In genomic region chr13:98768329-98768728, GRCm38 (mm10) we compare ENCODE assay signal across 8 mouse cellular contexts. TPM values are rescaled to one million over a fixed set of nuclear protein-coding genes. Genes with fewer than 3 reads are reported as not detected.
DNase-seq lines count a peak whose midpoint lies in the region; ATAC-seq and TF ChIP-seq lines count a peak whose summit lies in the region.
"Had no signal": no experiment of that assay in that cellular context is flagged by ENCODE, and none has a peak within 500 bp of the region (broad histone marks: within the 10 kb centered on the region; RNA-seq: fewer than 3 reads in every experiment).

No protein-coding gene starts in this region.

- peak; percentile 5 for DNase-seq in G1E (ENCODE audit: low spot score)
- DNase-seq in adrenal gland, adult 2 months: peak; percentile 79
- DNase-seq in embryonic facial prominence, embryonic 14.5 days (ENCODE audit: low spot score): peak; percentile 88
- peak; percentile 82 for DNase-seq in kidney, postnatal 14 days
- no peak for DNase-seq in thymus, postnatal 25 days
- DNase-seq: liver, embryonic 13.5 days had no signal

- H3K9ac ChIP-seq in embryonic facial prominence, embryonic 14.5 days (ENCODE audit: low read depth, low read length): no peak overlapping the region
- no peak overlapping the region for H3K9ac ChIP-seq in heart, embryonic 13.5 days
- H3K9ac ChIP-seq: liver, embryonic 13.5 days had no signal

- no peak for TF ChIP-seq CTCF in G1E (IDR thresholded peaks at IDR 0.05; ENCODE audit: low read depth, low read length)

- no peaks in the 10 kb centered on the region for H3K27me3 ChIP-seq in G1E (ENCODE audit: insufficient read depth, low read length)
- H3K27me3 ChIP-seq in embryonic facial prominence, embryonic 14.5 days (replicated peaks; ENCODE audit: control insufficient read depth, insufficient read depth, low read length): no peaks in the 10 kb centered on the region
- no peaks in the 10 kb centered on the region for H3K27me3 ChIP-seq in heart, embryonic 13.5 days (replicated peaks)
- H3K27me3 ChIP-seq: liver, embryonic 13.5 days had no signal

- WGBS in embryonic facial prominence, embryonic 14.5 days: 36% methylated on average over 4 of the region's 4 CpGs
- WGBS in heart, embryonic 13.5 days: 33% methylated on average over 4 of the region's 4 CpGs

- no peaks in the 10 kb centered on the region for H3K4me1 ChIP-seq in G1E (ENCODE audit: insufficient read depth, low read depth, low read length)
- H3K4me1 ChIP-seq in embryonic facial prominence, embryonic 14.5 days (ENCODE audit: control insufficient read depth, insufficient read depth, low read length): no peaks in the 10 kb centered on the region
- peaks cover 6% of the 10 kb centered on the region for H3K4me1 ChIP-seq in heart, embryonic 13.5 days

- peaks cover 19% of the 10 kb centered on the region for H3K36me3 ChIP-seq in G1E (replicated peaks)
- peaks cover 5% of the 10 kb centered on the region; the same call in 1 of the 2 replicates for H3K36me3 ChIP-seq in embryonic facial prominence, embryonic 14.5 days (ENCODE audit: control insufficient read depth, insufficient read depth, low read length)
- peaks cover 18% of the 10 kb centered on the region for H3K36me3 ChIP-seq in heart, embryonic 13.5 days

- H3K4me3 ChIP-seq in G1E (ENCODE audit: low read depth, low read length): no peak overlapping the region
- no peak overlapping the region for H3K4me3 ChIP-seq in embryonic facial prominence, embryonic 14.5 days (ENCODE audit: low read depth, low read length)
- H3K4me3 ChIP-seq in heart, embryonic 13.5 days: no peak overlapping the region
- H3K4me3 ChIP-seq: liver, embryonic 13.5 days had no signal

- no peak for ATAC-seq in G1E (ENCODE audit: extremely low read depth, insufficient number of reproducible peaks, low FRiP score, poor library complexity, severe bottlenecking)
- peak; percentile 84; the same call in 1 of the 2 replicates for ATAC-seq in embryonic facial prominence, embryonic 14.5 days (ENCODE audit: low read depth)
- no peak for ATAC-seq in heart, embryonic 13.5 days (ENCODE audit: extremely low read depth, insufficient number of reproducible peaks, low FRiP score, low TSS enrichment)
- ATAC-seq in megakaryocyte-erythroid progenitor cell, adult 5-6 weeks (replicated peaks; ENCODE audit: low FRiP score, low TSS enrichment, poor library complexity, severe bottlenecking): peak; percentile 83

- H3K4me2 ChIP-seq in embryonic facial prominence, embryonic 14.5 days (ENCODE audit: low read depth, low read length): no peak overlapping the region
- H3K4me2 ChIP-seq in heart, embryonic 13.5 days: no peak overlapping the region
- H3K4me2 ChIP-seq: liver, embryonic 13.5 days had no signal

- no peak overlapping the region for H3K27ac ChIP-seq in embryonic facial prominence, embryonic 14.5 days (replicated peaks; ENCODE audit: low read depth, low read length)
- H3K27ac ChIP-seq in heart, embryonic 13.5 days (replicated peaks): peak overlapping the region; percentile 53; the same call in 1 of the 2 replicates
- H3K27ac ChIP-seq: liver, embryonic 13.5 days had no signal

- no peaks in the 10 kb centered on the region for H3K9me3 ChIP-seq in G1E (replicated peaks)
- H3K9me3 ChIP-seq in embryonic facial prominence, embryonic 14.5 days (ENCODE audit: control insufficient read depth, low read length): no peaks in the 10 kb centered on the region
- no peaks in the 10 kb centered on the region for H3K9me3 ChIP-seq in heart, embryonic 13.5 days
- H3K9me3 ChIP-seq: liver, embryonic 13.5 days had no signal

RNA-seq across cellular contexts. Expression of gene Fcho2, which starts 46.9 kb away (rescaled TPM):
- total RNA-seq in G1E (2014; fragmentation: Nextera tagmentation) (73.2 and 105 TPM in 2 replicates), G1E (2017) (26.5 and 30.7 TPM in 2 replicates)
- polyA plus RNA-seq in G1E (2012): 4.8 and 5.0 TPM in 2 replicates
- 10 to 100 TPM; 45.9 to 49.9 TPM for total RNA-seq in adrenal gland, adult 2 months (2021)
- 5.8 and 6.6 TPM in 2 replicates for polyA plus RNA-seq in adrenal gland, adult 2 months (2012; rRNA removed)
- polyA plus RNA-seq in embryonic facial prominence, embryonic 14.5 days (2014; fragmentation: Nextera tagmentation; extraction: Ambion mirVana): 25.2 and 26.3 TPM in 2 replicates
- polyA plus RNA-seq in heart, embryonic 13.5 days (2015; fragmentation: Nextera tagmentation; extraction: Ambion mirVana): 23.0 and 26.3 TPM in 2 replicates
- total RNA-seq in megakaryocyte-erythroid progenitor cell, adult 5-6 weeks (2014; fragmentation: Nextera tagmentation): 42.2 and 43.0 TPM in 2 replicates
- 14.7 and 18.3 TPM in 2 replicates for total RNA-seq in megakaryocyte-erythroid progenitor cell, adult 5-6 weeks (2017)

Comparison
In these comparisons a context has a peak if more than half of its experiments do, and no peak if none do; other contexts are left out.
1. ATAC-seq: peak in embryonic facial prominence, embryonic 14.5 days (single experiment) and megakaryocyte-erythroid progenitor cell, adult 5-6 weeks (single experiment); none in G1E (single experiment) and heart, embryonic 13.5 days (single experiment).